Mouse (Mus musculus) MEL (cell line): Measurements from ENCODE around the gene Fam149a. TPM values are rescaled to one million over a fixed set of nuclear protein-coding genes. Genes with fewer than 3 reads are reported as not detected.

Experiments used
- DNase-seq: peaks from one replicate; pipeline ENCODE4 v3.0.0; 2011; ENCODE audit warnings: low read depth, low spot score
- H3K27ac ChIP-seq: 2 replicates; pipeline ENCODE4 v1.5.1; 2012; ENCODE audit warnings: low read depth, mild to moderate bottlenecking, control low read depth, low read length, moderate library complexity; ENCODE audit not compliant: control insufficient read depth
- H3K27me3 ChIP-seq, 2 experiments: fragments of 150-350 bp in 1 of 2; sonication (generic) in 1 of 2; 2 replicates each; pipeline ENCODE4 v1.6.1; 2012; ENCODE audit warnings: low read length in 2 of 2, mild to moderate bottlenecking in 2 of 2, improper control_type of control experiment in 1 of 2, moderate library complexity in 1 of 2; ENCODE audit not compliant: insufficient read depth in 2 of 2, control insufficient read depth in 1 of 2
- H3K36me3 ChIP-seq, 2 experiments: 2 replicates each; pipeline ENCODE4 v1.6.1; 2012 to 2014; ENCODE audit warnings: low read length in 2 of 2, improper control_type of control experiment in 1 of 2, inconsistent platforms in 1 of 2, mild to moderate bottlenecking in 1 of 2; ENCODE audit not compliant: insufficient read depth in 2 of 2, control insufficient read depth in 1 of 2
- H3K4me1 ChIP-seq, 2 experiments: fragments of 150-350 bp in 1 of 2; sonication (generic) in 1 of 2; 2 replicates each; pipeline ENCODE4 v1.6.1; 2012; ENCODE audit warnings: low read length in 2 of 2, improper control_type of control experiment in 1 of 2, mild to moderate bottlenecking in 1 of 2; ENCODE audit not compliant: insufficient read depth in 2 of 2, control insufficient read depth in 1 of 2
- H3K4me3 ChIP-seq, 2 experiments: fragments of 150-350 bp in 1 of 2; sonication (generic) in 1 of 2; 2 replicates each; pipeline ENCODE4 v1.5.1; 2012; ENCODE audit warnings: low read depth in 2 of 2, low read length in 2 of 2, mild to moderate bottlenecking in 2 of 2, moderate library complexity in 2 of 2, control low read depth in 1 of 2, improper control_type of control experiment in 1 of 2; ENCODE audit not compliant: control insufficient read depth in 1 of 2, insufficient read depth in 1 of 2
- H3K79me2 ChIP-seq: 2 replicates; pipeline ENCODE4 v1.6.1; 2012; ENCODE audit warnings: mild to moderate bottlenecking, low read length, moderate library complexity; ENCODE audit not compliant: control insufficient read depth, poor library complexity, insufficient read depth
- H3K9ac ChIP-seq: 2 replicates; pipeline ENCODE4 v1.6.1; 2012; ENCODE audit warnings: low read depth, mild to moderate bottlenecking, control low read depth, low read length, moderate library complexity; ENCODE audit not compliant: control insufficient read depth, poor library complexity, severe bottlenecking
- H3K9me3 ChIP-seq: fragments of 150-350 bp; sonication (generic); replicated peaks from 2 replicates; pipeline ENCODE4 v1.6.1; 2012; ENCODE audit warnings: mild to moderate bottlenecking, low read length, improper control_type of control experiment, moderate library complexity; ENCODE audit not compliant: insufficient read depth
- BHLHE40 ChIP-seq: IDR thresholded peaks from 2 replicates; pipeline ENCODE4 v1.6.1; 2012; ENCODE audit warnings: low read depth, mild to moderate bottlenecking, inconsistent platforms, low read length, improper control_type of control experiment, borderline replicate concordance
- CHD1 ChIP-seq: IDR thresholded peaks from 2 replicates; pipeline ENCODE4 v1.6.1; 2012; ENCODE audit warnings: low read depth, mild to moderate bottlenecking, inconsistent platforms, low read length, improper control_type of control experiment
- CTCF ChIP-seq, 3 experiments: IDR thresholded peaks in 2 of 3; conservative IDR thresholded peaks in 1 of 3; 2 replicates each; pipeline ENCODE4 v1.5.1; 2011 to 2012; ENCODE audit warnings: low read length in 3 of 3, low read depth in 2 of 3, mild to moderate bottlenecking in 2 of 3, improper control_type of control experiment in 1 of 3, inconsistent platforms in 1 of 3, mixed read lengths in 1 of 3, moderate library complexity in 1 of 3; ENCODE audit not compliant: control insufficient read depth in 1 of 3, insufficient read depth in 1 of 3, poor library complexity in 1 of 3, severe bottlenecking in 1 of 3
- E2F4 ChIP-seq: IDR thresholded peaks from 2 replicates; pipeline ENCODE4 v1.6.1; 2011; ENCODE audit warnings: low read depth, low read length, improper control_type of control experiment, borderline replicate concordance
- GABPA ChIP-seq: IDR thresholded peaks from 2 replicates; pipeline ENCODE4 v1.6.1; 2012; ENCODE audit warnings: low read depth, mild to moderate bottlenecking, inconsistent platforms, low read length, improper control_type of control experiment, moderate library complexity
- GATA1 ChIP-seq: IDR thresholded peaks from 2 replicates; pipeline ENCODE4 v1.6.1; 2011; ENCODE audit warnings: low read depth, low read length, improper control_type of control experiment
- JUND ChIP-seq: IDR thresholded peaks from 2 replicates; pipeline ENCODE4 v1.6.1; 2011; ENCODE audit warnings: low read depth, mild to moderate bottlenecking, improper control_type of control experiment, low read length
- MAFK ChIP-seq: IDR thresholded peaks from 2 replicates; pipeline ENCODE4 v1.6.1; 2011; ENCODE audit warnings: low read depth, mild to moderate bottlenecking, low read length, improper control_type of control experiment, borderline replicate concordance
- MEF2A ChIP-seq: IDR thresholded peaks from 2 replicates; pipeline ENCODE4 v1.6.1; 2014; ENCODE audit warnings: low read depth, mild to moderate bottlenecking, inconsistent platforms, low read length, improper control_type of control experiment; ENCODE audit not compliant: poor library complexity, insufficient replicate concordance, severe bottlenecking; ENCODE audit errors: extremely low read depth
- MXI1 ChIP-seq: IDR thresholded peaks from 2 replicates; pipeline ENCODE4 v1.6.1; 2011; ENCODE audit warnings: mild to moderate bottlenecking, low read depth, low read length, improper control_type of control experiment
- MYB ChIP-seq: IDR thresholded peaks from 2 replicates; pipeline ENCODE4 v1.6.1; 2011; ENCODE audit warnings: mild to moderate bottlenecking, low read depth, low read length, improper control_type of control experiment
- MYC ChIP-seq: IDR thresholded peaks from 2 replicates; pipeline ENCODE4 v1.6.1; 2011; ENCODE audit warnings: low read depth, mild to moderate bottlenecking, low read length, improper control_type of control experiment, moderate library complexity
- POLR2A ChIP-seq, 2 experiments: IDR thresholded peaks; 2 replicates each; pipeline ENCODE4 v1.6.1; 2011 to 2012; ENCODE audit warnings: low read length in 2 of 2, mild to moderate bottlenecking in 2 of 2, control low read depth in 1 of 2, improper control_type of control experiment in 1 of 2, low read depth in 1 of 2, moderate library complexity in 1 of 2; ENCODE audit not compliant: control insufficient read depth in 1 of 2, insufficient read depth in 1 of 2, poor library complexity in 1 of 2
- POLR2AphosphoS2 ChIP-seq: IDR thresholded peaks from 2 replicates; pipeline ENCODE4 v1.6.1; 2011; ENCODE audit warnings: low read length, improper control_type of control experiment
- RCOR1 ChIP-seq: IDR thresholded peaks from 2 replicates; pipeline ENCODE4 v1.6.1; 2012; ENCODE audit warnings: low read depth, mild to moderate bottlenecking, inconsistent platforms, low read length, improper control_type of control experiment
- SIN3A ChIP-seq: IDR thresholded peaks from 2 replicates; pipeline ENCODE4 v1.6.1; 2012; ENCODE audit warnings: low read length, improper control_type of control experiment, inconsistent platforms
- TAL1 ChIP-seq: IDR thresholded peaks from 2 replicates; pipeline ENCODE4 v1.6.1; 2012; ENCODE audit warnings: mild to moderate bottlenecking, inconsistent platforms, low read length, moderate library complexity, mixed read lengths
- TBP ChIP-seq: IDR thresholded peaks from 2 replicates; pipeline ENCODE4 v1.8.0; 2011; ENCODE audit warnings: low read depth, low read length, improper control_type of control experiment
- TCF12 ChIP-seq: IDR thresholded peaks from 2 replicates; pipeline ENCODE4 v1.6.1; 2014; ENCODE audit warnings: low read depth, mild to moderate bottlenecking, inconsistent platforms, low read length, improper control_type of control experiment, moderate library complexity
- UBTF ChIP-seq: IDR thresholded peaks from 2 replicates; pipeline ENCODE4 v1.6.1; 2012; ENCODE audit warnings: low read depth, mild to moderate bottlenecking, inconsistent platforms, low read length, improper control_type of control experiment, moderate library complexity, borderline replicate concordance; ENCODE audit not compliant: insufficient read depth
- USF1 ChIP-seq: IDR thresholded peaks from 2 replicates; pipeline ENCODE4 v1.6.1; 2014; ENCODE audit warnings: low read depth, mild to moderate bottlenecking, inconsistent platforms, low read length, improper control_type of control experiment, moderate library complexity
- ZKSCAN1 ChIP-seq: IDR thresholded peaks from 2 replicates; pipeline ENCODE4 v1.6.1; 2012; ENCODE audit warnings: low read depth, mild to moderate bottlenecking, inconsistent platforms, low read length, improper control_type of control experiment, moderate library complexity
- ZMIZ1 ChIP-seq: IDR thresholded peaks from 2 replicates; pipeline ENCODE4 v1.6.1; 2012; ENCODE audit warnings: low read depth, mild to moderate bottlenecking, inconsistent platforms, low read length, improper control_type of control experiment, moderate library complexity
- polyA plus RNA-seq, 2 experiments: library from polyadenylated mRNA; stranded (reverse) in 1 of 2; unstranded in 1 of 2; fragments of >175 nt in 1 of 2; fragments of >200 nt in 1 of 2; gene quantifications; 2 replicates each; pipeline versions ENCODE4 v1.2.1 to v1.2.4; 2012; ENCODE audit warnings: low replicate concordance in 2 of 2, low read depth in 1 of 2; ENCODE audit not compliant: insufficient read length in 2 of 2, insufficient read depth in 1 of 2, missing spikeins in 1 of 2
- total RNA-seq: library from RNA; depleted of rRNA; stranded (reverse); fragments of 300-350 nt; gene quantifications from 2 replicates; pipeline ENCODE4 v1.2.3, GENCODE M21; 2012

The Fam149a gene
- total and polyA plus RNA-seq, 3 experiments, result not detected

- no peak overlapping the region for H3K4me3 ChIP-seq
- no peak overlapping the region for H3K9ac ChIP-seq
- H3K9me3 ChIP-seq, result no peaks in the 10 kb centered on the region
Measured at GRCm38 (mm10) chr8:45381075-45381962, 772 bp downstream of the Fam149a start.

GRCm38 (mm10) chr8:45380598-45380997 lies 1.5 kb downstream of the Fam149a start:
- no peak overlapping the region for H3K4me3 ChIP-seq
- DNase-seq, result no peak
- H3K36me3 ChIP-seq, result no peaks in the 10 kb centered on the region
- TF ChIP-seq POLR2A (IDR thresholded peaks at IDR 0.05; ENCODE audit: control insufficient read depth in 1 of 2, insufficient read depth in 1 of 2, low read depth in 1 of 2, low read length in 2 of 2, poor library complexity in 1 of 2), result no peak
- no peak for TF ChIP-seq MAFK
- no peak for TF ChIP-seq SIN3A
- no peak for TF ChIP-seq MYB
- no peak for TF ChIP-seq TCF12
- no peak for TF ChIP-seq MEF2A
- no peak for TF ChIP-seq MXI1
- no peak for TF ChIP-seq MYC
- no peak for TF ChIP-seq USF1
- no peak for TF ChIP-seq E2F4
- TF ChIP-seq GABPA, result no peak
- no peak for TF ChIP-seq TAL1
- no peak for TF ChIP-seq BHLHE40
- TF ChIP-seq, all 39 proteins: peak for 0
- H3K79me2 ChIP-seq, result no peaks in the 10 kb centered on the region
- no peaks in the 10 kb centered on the region for H3K9me3 ChIP-seq
- H3K27ac ChIP-seq, result no peak overlapping the region
- no peaks in the 10 kb centered on the region for H3K27me3 ChIP-seq
- H3K4me1 ChIP-seq, result no peaks in the 10 kb centered on the region
- H3K9ac ChIP-seq, result no peak overlapping the region

More at GRCm38 (mm10) chr8:45381075-45381962, 772 bp downstream of the Fam149a start:
- TF ChIP-seq GATA1 (no peak), RCOR1 (no peak), CHD1 (no peak), TCF12 (no peak), ZMIZ1 (no peak), TBP (no peak), MAFK (no peak), CTCF (IDR thresholded peaks at IDR 0.05 in 2 of 3, conservative IDR thresholded peaks at IDR 0.05 in 1 of 3; ENCODE audit: control insufficient read depth in 1 of 3, insufficient read depth in 1 of 3, low read depth in 2 of 3, low read length in 3 of 3, poor library complexity in 1 of 3, severe bottlenecking in 1 of 3) (no peak), SIN3A (no peak), POLR2AphosphoS2 (no peak), ZKSCAN1 (no peak), JUND (no peak), UBTF (no peak), USF1 (no peak)
- Histone ChIP-seq H3K27ac (no peak overlapping the region), H3K27me3 (no peaks in the 10 kb centered on the region), H3K79me2 (no peaks in the 10 kb centered on the region), H3K36me3 (no peaks in the 10 kb centered on the region), H3K4me1 (no peaks in the 10 kb centered on the region)
- no peak for DNase-seq
